Mouse (Mus musculus) spleen, adult 12 weeks (tissue): Measurements from ENCODE around the gene Idh1.
A peak's percentile ranks its signal among the peaks of the same experiment; 100 is the strongest.
"Not testable (repeated sequence)": the region's sequence is repeated elsewhere in the genome, so short reads cannot be mapped to it uniquely, and the experiment has no call there.

Experiments
- DNase-seq: peaks from one replicate; pipeline ENCODE4 v3.0.0; 2022; ENCODE audit warnings: low spot score

The Idh1 gene

DNA sequence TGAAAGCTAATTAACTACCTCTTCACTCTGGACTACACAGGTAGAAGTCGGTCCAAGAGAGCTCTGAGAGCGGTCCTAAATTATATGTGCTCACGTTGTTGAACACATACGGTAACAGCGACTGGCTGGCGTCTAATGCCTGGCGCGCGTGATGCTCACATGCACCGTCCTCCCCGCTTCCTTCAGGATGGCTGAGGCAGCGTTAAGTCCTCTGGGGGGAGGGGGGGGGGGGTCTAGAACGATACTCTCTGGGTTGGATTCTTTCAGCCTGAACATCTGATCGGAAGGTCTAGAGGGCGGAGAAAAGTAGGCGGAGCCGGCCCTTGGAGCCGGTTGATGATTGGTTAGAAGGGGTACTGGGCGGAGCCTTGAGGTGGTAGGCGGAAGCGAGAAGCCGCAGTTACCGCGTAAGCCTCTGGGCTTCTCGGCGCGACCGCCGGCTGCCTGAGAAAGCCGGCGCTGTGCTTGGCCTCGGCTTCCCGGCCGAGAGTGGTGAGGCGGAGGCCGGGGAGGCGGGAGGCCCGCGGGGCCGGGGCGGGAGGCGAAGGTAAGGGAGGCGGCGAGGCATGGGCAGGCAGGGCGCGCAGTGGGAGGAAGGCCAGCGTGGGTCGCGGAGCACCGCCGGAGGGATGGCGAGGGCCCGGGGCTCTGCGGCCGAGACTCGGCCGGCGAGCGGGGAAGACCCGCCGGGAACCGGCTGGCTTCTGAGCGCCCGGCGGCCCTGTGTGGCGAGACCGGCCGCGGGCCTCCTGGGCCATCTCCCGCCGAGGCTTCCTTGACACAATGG is at the start of gene Idh1, which contains the start of gene Pikfyve:
TSS of gene Idh1 (minus strand) at position 214 of the 787 bp plus-strand sequence.
TSS of gene Pikfyve (plus strand) at position 397 of the 787 bp plus-strand sequence.
- DNase-seq = peak; percentile 96

DNA sequence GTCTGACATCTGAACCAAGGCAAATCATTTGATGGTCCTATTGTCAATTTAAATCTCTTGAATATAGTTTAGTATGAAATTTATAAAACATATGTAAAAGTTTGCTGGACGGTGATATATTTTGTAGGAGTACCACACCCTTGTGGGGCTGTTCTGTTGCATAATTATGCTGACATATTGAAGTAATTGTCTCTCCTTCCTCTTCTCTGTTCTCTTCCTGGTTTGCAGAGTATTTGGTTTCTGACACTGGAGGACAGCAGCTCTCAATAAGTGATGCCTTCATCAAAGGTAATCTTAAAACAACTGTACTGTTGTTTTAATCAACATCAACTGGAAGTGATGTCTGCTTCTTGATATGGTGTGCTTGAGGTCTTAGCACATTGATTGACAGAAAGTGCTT is 44.3 kb upstream of the Idh1 start:
- no peak for DNase-seq

DNA sequence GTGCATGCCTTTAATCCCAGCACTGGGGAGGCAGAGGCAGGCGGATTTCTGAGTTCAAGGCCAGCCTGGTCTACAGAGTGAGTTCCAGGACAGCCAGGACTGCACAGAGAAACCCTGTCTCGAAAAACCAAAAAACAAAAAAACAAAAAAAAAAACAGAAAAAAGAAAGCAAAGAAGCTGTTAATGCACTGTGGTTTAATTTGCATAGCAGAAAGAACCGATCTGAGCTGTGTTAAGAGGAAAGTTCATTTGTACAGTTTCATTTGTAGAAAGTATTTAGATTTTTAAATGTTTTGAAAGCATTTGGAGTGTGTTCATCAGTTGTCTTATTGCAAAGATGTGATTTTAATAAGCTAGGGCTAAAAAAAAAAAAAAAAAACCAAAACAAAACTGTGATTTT is 43.5 kb upstream of the Idh1 start:
- not testable (repeated sequence) for DNase-seq

DNA sequence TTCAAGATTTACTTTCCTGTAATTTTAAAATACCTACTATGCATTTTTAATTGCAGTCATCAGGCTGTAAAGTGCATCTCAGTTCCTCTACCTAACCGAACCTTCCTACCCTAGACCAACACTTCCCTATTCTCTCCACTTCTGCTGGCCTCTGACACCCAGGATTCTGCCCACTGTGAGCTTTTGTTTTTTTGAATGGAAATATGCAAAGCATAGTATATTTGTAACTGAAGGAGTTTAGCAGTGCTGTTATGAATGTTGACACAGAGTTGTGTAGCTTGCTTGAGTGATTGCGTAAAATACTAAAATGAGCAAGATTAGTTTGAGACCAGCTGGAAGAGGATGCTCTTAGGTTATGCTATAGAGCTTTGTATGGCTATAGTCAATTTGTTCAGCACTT is 41.4 kb upstream of the Idh1 start:
- DNase-seq = no peak

DNA sequence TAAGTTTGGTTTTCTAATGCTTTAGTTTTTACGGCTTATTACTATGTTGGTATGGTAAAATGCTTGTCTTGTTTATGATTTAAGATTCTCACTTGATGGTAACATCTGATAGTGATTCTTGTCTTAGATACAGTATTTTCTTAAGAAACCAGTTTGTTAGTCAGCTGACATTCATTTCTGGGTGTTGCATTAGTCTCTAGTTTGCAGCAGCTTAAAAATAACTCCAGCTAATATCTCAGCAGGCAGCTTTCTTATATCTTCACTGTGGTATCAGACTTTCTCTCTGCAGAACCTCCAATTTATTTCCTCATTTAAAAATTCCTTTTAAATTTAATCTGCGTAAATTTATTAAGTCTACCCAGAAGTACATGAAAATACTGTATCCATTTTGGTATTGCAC is 37.4 kb upstream of the Idh1 start:
- DNase-seq = no peak

DNA sequence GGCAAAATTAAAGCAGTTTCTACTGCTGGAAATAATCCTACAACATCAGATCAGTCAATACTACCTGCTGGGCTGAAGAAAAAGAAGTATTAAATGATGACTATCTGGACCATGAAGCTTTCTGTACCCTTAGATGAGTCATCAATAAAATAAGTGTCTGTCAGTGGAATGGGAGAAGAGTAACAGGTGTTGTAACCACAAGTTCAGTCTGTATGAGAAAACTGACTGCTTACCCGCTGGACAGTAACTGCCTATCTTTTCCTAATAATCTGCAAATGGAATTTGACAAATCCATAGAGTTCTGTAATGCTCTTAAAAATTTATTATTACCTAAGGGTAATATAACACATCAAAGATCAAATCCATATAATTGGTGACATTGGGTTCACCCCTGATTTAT is 31.7 kb upstream of the Idh1 start:
- DNase-seq = no peak

DNA sequence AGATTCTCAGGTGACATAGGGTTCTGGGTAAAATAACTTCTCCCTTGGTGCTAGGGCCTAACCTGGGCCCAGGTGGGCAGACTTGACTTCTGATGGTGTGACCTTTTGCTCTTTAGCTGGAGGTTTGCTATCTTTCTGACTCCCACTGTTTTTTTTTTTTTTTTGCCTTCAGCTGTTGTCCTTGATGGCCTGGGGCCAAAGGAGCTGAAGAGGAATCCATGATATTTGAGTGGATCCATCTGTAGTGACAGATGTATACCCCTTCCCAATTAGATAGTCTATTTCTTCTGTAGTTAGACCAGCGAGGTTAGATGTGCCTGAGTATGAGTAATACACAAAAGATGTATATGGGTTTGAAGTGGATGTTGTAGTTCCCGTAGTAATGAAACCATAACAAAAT is 31.3 kb upstream of the Idh1 start:
- DNase-seq = no peak

DNA sequence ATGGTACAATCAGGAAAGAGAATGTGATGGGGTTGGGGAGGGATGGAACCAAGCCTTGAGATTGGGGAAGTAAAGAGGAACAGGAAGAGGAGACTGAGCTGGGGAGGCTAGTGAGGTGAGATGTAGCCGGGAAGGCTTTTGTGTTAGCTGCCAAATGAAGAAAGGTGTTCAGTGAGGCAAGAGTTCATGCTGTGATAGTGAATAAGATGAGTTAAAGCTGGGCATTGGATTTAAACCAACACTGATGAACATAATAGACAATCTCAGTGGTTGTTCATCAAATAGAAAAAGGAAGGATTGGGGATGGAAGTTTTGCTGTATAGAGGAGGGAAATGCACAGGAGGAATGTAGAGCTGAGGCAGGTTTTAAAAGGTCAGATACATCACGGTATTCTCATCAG is 26.9 kb upstream of the Idh1 start:
- no peak for DNase-seq

DNA sequence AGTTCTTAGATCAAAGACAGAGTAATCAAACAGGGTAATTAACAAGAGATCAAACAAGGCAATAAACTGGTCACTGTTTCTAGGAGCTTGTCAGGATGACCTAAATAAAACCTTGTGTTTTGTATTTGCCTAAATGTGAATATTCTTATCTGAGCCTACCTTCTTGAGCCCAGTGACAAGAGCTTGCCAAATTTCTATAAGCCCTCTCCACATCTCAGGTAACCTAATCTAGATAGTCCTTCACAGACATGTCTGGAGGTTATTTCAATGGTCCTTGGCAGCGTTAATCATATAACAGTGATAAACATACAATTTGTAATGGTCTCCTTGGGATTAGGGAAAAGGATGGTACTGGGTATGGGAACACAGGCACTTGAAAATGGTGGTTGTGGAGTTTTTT is 18.0 kb upstream of the Idh1 start:
- DNase-seq = no peak

DNA sequence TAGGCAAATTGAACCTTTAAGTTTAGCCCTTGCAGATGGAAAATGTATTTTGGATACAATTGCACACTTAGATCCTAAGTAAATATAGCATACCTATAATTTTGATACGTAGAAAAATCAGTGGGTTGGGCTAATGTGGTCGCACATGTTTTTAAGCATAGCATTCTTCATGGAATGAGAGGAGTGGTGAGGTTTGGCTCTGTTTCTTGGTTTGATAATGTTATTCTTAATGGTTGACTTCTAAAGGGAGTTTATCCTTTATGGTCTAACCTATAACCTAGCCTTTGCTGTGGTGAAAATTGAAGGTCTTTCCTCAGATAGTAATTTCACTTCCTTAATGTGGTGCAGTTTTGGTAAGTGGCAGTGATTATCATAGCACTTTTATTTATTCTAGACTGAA is 12.6 kb upstream of the Idh1 start:
- no peak for DNase-seq

DNA sequence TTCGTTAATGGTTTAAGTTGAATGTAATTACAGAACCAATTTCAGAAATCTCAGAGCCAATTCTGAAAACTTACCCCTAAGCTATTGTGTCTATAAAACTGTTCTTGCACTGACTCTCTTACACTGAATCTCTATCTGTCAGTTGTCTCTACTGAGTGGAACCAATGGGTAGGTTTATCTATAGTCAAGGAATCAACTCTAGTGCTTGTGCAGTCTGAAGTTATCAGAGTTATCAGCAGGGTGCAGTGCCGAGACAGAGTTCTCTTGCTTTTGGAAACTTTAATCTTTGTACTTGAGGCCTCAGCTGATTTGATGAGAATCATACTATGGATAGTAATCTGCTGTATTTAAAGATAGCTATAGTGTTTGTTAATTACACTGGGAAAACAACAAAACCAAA is 12.1 kb upstream of the Idh1 start:
- no peak for DNase-seq

DNA sequence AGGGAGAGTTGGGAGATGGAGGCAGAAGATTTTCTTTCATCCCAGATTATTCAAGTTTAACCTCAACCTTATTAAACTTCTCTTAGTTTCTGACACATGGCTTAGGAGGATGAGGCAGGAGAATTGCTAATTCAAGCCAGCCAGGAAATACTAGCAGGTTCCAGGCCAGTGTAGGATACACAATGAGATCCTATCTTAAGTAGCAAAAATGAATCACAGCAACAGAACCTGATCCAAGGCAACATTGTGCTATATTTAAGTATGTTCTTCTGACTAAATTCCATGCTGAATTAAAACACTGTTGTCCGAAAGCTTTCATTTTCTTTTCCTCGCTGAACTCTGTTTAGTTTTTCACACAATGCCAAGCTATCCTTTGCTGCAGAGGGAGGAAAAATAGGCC is 6.9 kb upstream of the Idh1 start:
- DNase-seq = no peak

DNA sequence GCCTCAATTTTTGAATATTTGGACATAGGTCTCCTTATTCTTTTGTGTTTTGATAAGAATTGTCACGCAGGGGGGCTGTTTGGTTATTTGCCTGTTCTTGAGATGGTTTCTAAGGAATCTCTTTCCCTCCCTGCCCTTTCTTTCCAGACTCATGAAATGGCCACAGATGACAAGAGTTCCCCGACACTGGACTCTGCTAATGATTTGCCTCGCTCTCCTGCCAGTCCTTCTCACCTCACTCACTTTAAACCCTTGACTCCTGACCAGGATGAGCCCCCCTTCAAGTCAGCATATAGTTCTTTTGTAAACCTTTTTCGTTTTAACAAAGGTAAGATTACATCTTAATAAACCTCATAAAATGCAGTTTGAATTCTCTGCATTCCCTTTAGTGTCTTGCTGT is 3.9 kb upstream of the Idh1 start:
- DNase-seq = no peak

DNA sequence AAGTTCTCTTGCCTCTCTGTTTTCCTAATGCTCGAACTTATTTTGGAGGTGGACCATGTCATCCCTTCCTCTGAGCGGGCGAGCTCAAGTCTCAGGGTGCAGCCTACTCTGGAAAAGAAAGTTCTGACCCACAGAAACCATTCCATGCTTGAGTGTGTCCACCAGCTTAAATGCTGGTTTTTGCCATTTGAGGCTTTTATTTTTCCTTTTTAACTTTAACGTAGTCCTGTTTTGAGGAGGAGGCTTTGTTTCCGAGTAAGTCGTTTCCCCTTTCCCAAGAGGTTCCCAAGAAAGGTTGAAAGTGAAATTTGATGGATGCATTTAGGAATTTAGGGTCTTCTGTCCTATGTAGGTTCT is 752 bp upstream of the Idh1 start:
- DNase-seq = no peak

DNA sequence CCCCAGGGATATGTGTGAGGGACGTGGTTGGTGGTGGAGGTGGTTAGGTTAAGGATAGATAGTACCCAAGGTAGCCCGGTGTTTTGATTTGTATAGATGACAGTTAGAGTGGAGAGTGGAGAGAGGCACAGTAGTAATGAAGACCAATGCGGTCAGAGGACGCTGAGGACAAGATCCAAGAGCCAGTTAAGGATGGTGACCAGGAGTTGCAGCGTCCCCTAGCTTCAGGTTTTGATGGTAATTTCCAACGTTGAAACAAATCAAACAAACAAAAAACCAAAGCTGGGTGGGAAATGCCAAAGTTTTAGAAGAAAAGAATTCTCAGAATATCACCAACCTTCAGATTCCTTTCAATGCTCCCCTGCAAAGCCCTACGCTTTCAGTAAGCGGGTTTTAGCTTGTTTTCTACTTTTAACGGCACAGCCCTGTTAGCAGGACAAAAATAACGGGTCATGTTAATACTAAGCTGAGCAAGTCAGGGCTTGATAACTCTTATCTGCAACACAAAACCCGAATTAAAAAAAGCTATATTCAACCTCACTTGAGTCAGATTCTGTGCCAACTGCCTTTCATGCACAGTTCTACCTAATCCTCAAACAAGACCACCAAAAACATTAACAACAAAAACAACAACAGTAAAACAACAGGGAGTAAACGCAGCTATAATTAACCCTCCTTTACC is 635 bp downstream of the Idh1 start:
- no peak for DNase-seq

DNA sequence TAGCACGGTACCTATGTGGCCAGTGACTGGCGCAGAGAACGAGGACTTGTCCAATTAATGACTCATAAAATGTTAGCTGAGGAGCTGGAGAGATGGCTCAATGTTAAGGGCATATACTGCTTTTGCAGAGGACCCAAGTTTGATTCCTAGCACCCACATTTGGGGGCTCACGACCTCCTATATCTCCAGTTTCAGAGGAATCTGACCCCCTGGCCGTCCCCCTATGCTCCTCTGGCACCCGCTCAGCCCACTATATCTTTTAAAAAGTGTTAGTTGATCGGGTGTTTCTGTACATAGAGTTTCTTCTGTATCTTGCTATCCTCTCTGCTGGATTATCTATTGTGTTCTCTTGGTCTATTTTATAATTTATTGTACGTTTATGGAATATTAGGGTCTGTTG is 1.3 kb downstream of the Idh1 start:
- DNase-seq = no peak

DNA sequence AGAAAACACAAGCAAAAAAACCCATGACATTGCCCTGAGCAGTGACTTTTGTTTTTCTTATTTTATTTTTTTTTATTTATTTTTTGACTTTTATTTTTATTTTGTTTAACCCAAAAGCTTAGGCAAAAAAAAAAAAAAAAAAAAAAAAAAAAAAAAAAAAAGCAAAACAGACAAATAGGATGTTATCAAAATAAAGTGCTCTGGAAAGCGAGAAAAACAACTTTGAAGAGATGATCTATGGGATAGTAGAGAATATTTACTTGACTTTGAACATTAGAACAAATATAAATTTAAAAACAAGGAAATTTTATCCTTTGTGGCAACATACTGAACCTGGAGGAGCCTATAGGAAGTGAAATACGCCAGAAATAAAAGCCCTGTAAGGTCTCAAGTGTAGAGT is 2.3 kb downstream of the Idh1 start:
- no peak for DNase-seq

DNA sequence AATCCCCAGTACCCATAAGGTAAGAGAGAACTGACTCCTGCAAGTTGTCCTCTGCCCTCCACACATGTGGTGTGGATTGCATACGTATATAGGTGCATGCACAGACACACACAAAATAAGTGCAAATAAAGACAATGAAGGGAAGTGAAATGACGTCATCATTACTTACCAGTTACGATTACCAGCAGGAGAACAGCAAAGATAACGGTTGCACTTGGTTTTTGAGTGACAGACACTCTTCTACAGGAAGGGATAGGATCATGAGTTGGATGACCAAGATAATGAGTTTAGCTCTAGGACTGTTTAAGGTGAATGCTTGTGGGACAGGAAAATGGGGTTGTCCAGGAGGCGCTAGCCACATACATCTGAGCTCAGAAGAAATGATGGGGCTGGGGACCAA is 4.8 kb downstream of the Idh1 start:
- DNase-seq = no peak

DNA sequence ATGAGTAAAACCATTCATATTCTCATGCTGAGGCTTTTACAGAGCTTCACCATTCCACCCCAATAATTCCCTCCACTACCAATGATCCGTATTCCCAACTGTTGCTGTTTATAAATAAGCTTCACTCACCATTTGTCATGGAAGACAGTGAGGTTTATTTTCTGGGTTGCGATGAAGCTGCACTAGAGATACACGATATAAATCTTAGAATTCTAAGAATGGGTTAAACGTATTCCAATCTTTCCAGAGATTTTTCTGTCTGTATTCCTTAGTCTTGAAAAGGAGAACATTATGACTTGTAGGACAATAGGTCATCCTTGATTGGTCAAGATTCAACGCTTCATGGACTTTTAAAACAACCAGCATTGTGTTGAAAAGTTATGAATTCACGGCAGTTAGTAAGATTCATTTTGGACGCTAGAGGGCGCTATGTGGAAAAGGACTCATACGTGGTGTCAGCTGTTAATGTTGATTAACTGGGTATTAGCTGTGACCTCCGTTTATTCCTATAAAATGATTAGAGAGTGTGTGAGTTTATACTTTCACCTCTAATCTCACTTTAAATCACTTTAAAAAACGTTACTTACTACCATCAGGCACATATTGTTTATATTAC is 6.6 kb downstream of the Idh1 start:
- DNase-seq = peak; percentile 37

DNA sequence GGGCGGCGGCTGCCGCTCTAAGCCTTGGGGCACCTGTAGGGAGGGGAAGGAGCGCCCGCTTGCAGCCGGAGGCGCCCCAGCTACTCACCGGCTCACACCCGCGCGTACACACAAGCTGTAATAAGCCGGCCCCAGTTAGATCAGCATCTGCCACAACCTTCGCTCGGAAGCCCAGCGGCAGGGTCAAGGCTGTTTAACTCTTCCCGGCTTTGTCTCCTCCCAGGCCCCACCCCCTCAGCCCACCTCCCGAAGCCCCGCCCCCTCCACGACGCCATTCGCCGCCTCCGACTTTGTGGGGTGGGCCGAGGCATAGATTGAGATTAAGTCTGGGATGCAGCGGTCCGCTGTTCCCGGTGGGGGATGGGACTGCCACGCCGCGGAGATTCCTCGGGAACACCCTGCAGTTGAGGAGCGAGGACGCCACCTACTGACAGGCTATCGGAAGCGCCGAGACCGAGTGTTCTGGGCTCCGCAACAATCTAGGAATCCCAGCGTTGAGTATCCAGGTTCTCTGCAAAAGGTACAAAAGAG is 7.3 kb downstream of the Idh1 start:
- DNase-seq = peak; percentile 79

DNA sequence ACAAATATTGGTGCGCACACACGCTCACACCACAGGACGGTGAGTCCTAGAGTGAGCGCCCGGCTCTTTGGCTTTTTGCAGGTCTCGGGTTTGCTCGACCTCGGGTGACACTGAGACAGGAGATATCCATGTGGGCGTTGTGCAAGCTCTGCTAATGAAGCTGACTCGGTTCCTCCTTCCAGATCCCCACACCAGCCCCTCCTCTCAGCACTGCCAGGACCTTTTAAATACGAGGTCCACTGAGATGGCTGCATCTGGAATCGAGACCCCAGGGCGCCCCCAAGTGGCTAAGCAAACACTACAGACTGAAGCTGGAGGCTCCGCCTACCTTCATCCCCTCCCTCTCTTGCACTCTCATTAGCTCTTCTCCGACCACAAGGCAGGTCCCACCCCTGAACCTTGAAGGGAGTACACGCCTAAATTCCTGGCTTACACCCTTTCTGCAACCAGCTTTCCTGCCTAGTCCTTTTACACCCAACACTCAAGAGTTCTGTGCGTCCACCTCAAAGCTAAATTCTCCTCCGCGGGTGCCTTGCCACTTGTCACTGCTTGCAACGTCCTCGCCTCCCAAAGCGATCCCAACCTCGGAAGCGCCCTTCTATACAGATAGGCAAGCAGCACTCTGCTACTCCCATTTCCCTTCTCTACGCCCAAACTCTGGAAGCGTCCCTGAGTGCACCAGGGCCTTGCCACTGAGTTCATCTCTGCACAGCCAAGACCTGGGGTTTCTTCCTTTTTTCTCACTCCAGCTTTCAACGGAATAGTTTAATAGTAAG is 8.0 kb downstream of the Idh1 start:
- DNase-seq = peak; percentile 84

DNA sequence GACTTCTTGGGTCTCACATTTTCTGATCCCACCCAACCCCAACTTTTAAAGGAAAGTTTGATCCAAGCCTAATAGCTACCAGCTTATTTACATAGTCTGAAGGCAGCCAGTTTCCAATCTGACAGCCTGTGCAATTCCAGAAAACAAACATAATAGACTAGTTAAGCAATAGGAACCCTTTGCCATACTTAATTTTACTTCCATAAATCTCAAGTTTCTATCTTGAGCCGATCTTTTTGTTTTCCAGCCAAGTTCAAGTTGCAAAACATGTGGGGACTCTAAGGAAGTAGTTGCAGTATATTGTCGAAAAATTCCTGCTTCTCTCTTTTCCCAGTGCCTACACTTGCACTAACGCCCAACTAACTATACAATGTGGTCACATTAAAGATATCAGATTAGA is 8.8 kb downstream of the Idh1 start:
- no peak for DNase-seq
